Comparison of ENCODE assay signal across 12 mouse cellular contexts in the genomic region with DNA sequence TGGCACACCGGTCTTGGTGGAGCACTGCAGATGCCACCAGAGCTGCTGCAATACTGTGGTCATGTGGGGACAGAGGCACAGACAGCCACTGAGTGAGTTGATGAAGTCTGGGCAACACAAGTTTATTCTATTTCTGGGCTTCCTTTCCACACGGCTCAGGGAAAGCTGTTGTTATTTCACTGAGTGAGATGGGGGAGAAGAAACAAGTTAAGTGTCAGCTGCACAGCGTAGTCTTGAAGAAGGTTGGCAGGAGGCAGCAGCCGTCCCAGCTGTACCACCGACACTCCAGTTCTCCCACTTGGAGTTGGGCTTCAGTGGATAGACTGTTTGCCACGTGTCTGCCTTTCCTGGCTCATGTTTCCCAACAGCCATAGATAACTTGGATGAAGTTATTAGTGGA.
A peak's percentile ranks its signal among the peaks of the same experiment; 100 is the strongest.
DNase-seq lines count a peak whose midpoint lies in the region; ATAC-seq and TF ChIP-seq lines count a peak whose summit lies in the region.
"Had no signal": no experiment of that assay in that cellular context is flagged by ENCODE, and none has a peak within 500 bp of the region (broad histone marks: within the 10 kb centered on the region; RNA-seq: fewer than 3 reads in every experiment).

No protein-coding gene starts in this region.

- no peak for TF ChIP-seq POLR2A in brain, embryonic 14.5 days (IDR thresholded peaks at IDR 0.05; ENCODE audit: borderline replicate concordance, extremely low read depth, insufficient read depth, insufficient read length, poor library complexity, severe bottlenecking)

- no peak for ATAC-seq in intestine, embryonic 15.5 days
- ATAC-seq in liver, postnatal 0 days: no peak
- no peak for ATAC-seq in cerebellum, adult (ENCODE audit: insufficient number of reproducible peaks, low FRiP score, low TSS enrichment)
- ATAC-seq: midbrain, embryonic 16.5 days had no signal

- TF ChIP-seq CTCF in brain, embryonic 14.5 days (IDR thresholded peaks at IDR 0.05; ENCODE audit: borderline replicate concordance, extremely low read depth, insufficient read depth, insufficient read length): no peak
- TF ChIP-seq CTCF in liver, postnatal 0 days (IDR thresholded peaks at IDR 0.05; ENCODE audit: low read depth): no peak

- H3K36me3 ChIP-seq in intestine, embryonic 15.5 days: no peaks in the 10 kb centered on the region
- H3K36me3 ChIP-seq in liver, postnatal 0 days (replicated peaks; ENCODE audit: insufficient read depth, low read length): no peaks in the 10 kb centered on the region
- H3K36me3 ChIP-seq: heart, embryonic 13.5 days; kidney, embryonic 15.5 days; liver, embryonic 15.5 days had no signal

- no peak overlapping the region for H3K4me2 ChIP-seq in intestine, embryonic 15.5 days (replicated peaks)
- no peak overlapping the region for H3K4me2 ChIP-seq in liver, postnatal 0 days (ENCODE audit: low read depth, low read length)
- H3K4me2 ChIP-seq: heart, embryonic 13.5 days; kidney, embryonic 15.5 days; liver, embryonic 15.5 days had no signal

- DNase-seq in heart, adult 18-20 months: peak; percentile 26 to 36
- no peak for DNase-seq in heart, postnatal 4 days
- DNase-seq in brain, embryonic 14.5 days (ENCODE audit: low read depth): peak; percentile 90
- peak; percentile 70 to 90 for DNase-seq in frontal cortex, postnatal 36 days (ENCODE audit: low spot score in 2 of 2)
- peak; percentile 73 to 90 for DNase-seq in left cerebral cortex, postnatal 14 days (ENCODE audit: low spot score in 2 of 2)
- no peak for DNase-seq in liver, postnatal 0 days

- intact Hi-C loops in left cerebral cortex, postnatal 14 days (cut with DNase I): loop anchor here (2.0 to 10.0 kb wide), 5 partner anchors 84 to 458 kb away; no protein-coding TSS in a partner anchor

- H3K27me3 ChIP-seq in intestine, embryonic 15.5 days (replicated peaks): no peaks in the 10 kb centered on the region
- no peaks in the 10 kb centered on the region for H3K27me3 ChIP-seq in liver, postnatal 0 days (ENCODE audit: insufficient read depth, low read length)
- H3K27me3 ChIP-seq: heart, embryonic 13.5 days; kidney, embryonic 15.5 days; liver, embryonic 15.5 days had no signal

- H3K9me3 ChIP-seq in intestine, embryonic 15.5 days: no peaks in the 10 kb centered on the region
- H3K9me3 ChIP-seq in liver, postnatal 0 days (ENCODE audit: low read length): no peaks in the 10 kb centered on the region
- H3K9me3 ChIP-seq: heart, embryonic 13.5 days; kidney, embryonic 15.5 days; liver, embryonic 15.5 days had no signal

- H3K4me1 ChIP-seq in intestine, embryonic 15.5 days (replicated peaks): peaks cover 7% of the 10 kb centered on the region; the same call in 1 of the 2 replicates
- no peaks in the 10 kb centered on the region for H3K4me1 ChIP-seq in liver, postnatal 0 days (ENCODE audit: insufficient read depth)
- H3K4me1 ChIP-seq: liver, embryonic 15.5 days had no signal

- no peak overlapping the region for H3K4me3 ChIP-seq in intestine, embryonic 15.5 days (replicated peaks)
- H3K4me3 ChIP-seq in liver, postnatal 0 days (ENCODE audit: low read depth, low read length): no peak overlapping the region
- H3K4me3 ChIP-seq: heart, embryonic 13.5 days; kidney, embryonic 15.5 days; liver, embryonic 15.5 days had no signal

- H3K27ac ChIP-seq in intestine, embryonic 15.5 days: no peak overlapping the region
- no peak overlapping the region for H3K27ac ChIP-seq in liver, postnatal 0 days (ENCODE audit: low read depth)
- H3K27ac ChIP-seq: kidney, embryonic 15.5 days; liver, embryonic 15.5 days had no signal

- H3K9ac ChIP-seq in intestine, embryonic 15.5 days: no peak overlapping the region
- no peak overlapping the region for H3K9ac ChIP-seq in liver, postnatal 0 days (replicated peaks)
- H3K9ac ChIP-seq: heart, embryonic 13.5 days; kidney, embryonic 15.5 days; liver, embryonic 15.5 days had no signal

- WGBS in intestine, embryonic 15.5 days: 64% methylated on average over 6 of the region's 6 CpGs
- 51% methylated on average over 6 of the region's 6 CpGs for WGBS in liver, postnatal 0 days (ENCODE audit: insufficient replicate concordance)

- no peak for TF ChIP-seq EP300 in liver, postnatal 0 days (IDR thresholded peaks at IDR 0.05; ENCODE audit: low read depth)

Comparison
In these comparisons a context has a peak if more than half of its experiments do, and no peak if none do; other contexts are left out.
1. DNase-seq: peak in heart, adult 18-20 months (2 of 2), brain, embryonic 14.5 days (single experiment), frontal cortex, postnatal 36 days (2 of 2) and left cerebral cortex, postnatal 14 days (2 of 2); none in heart, postnatal 4 days (single experiment) and liver, postnatal 0 days (single experiment).